Mouse (Mus musculus) kidney, postnatal 14 days (tissue): ENCODE measurements around the gene Patl1.
"Not testable (repeated sequence)": the region's sequence is repeated elsewhere in the genome, so short reads cannot be mapped to it uniquely, and the experiment has no call there.

Experiments
- DNase-seq: peaks from one replicate; pipeline ENCODE4 v3.0.0; 2022; ENCODE audit warnings: mixed read lengths

The Patl1 gene

GRCm38 (mm10) chr19:11969155-11970050, 57.2 kb downstream of the Patl1 start:
- no peak for DNase-seq

DNA sequence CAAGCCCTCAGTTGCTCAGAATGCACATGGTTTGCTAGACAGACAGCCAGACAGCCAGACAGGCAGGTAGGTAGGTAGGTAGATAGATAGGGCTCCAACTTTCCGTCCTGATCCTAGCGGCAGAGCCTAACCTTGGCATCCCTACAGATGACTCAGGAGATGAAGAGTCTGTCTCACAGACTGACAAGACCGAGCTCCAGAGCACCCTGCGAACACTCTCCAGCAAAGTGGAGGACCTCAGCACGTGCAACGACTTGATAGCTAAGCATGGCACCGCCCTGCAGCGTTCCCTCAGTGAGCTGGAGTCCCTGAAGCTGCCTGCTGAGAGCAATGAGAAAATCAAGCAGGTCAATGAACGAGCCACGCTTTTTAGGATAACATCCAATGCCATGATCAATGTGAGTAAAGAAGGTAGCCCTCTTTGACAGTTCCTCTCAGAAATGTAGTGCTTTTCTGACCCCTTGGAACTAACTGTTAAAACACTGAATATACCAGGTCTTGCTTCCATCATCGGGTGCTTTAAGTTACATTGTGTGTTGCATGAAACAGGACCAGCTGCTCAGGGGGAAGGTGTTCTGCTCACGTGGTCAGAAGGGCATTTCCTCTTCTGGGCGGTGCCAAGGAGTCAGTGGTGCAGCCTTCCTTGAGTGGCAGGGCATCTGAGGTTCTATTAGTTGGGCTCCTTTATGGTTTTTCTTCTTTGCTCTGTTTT, 61.5 kb downstream of the Patl1 start:
- DNase-seq = no peak

- DNase-seq = no peak
These were observed 62.0 kb downstream of the Patl1 start for GRCm38 (mm10) chr19:11974223-11974540.

GRCm38 (mm10) chr19:11975683-11976082, 63.5 kb downstream of the Patl1 start:
- DNase-seq = no peak

GRCm38 (mm10) chr19:11977363-11977762, 65.2 kb downstream of the Patl1 start:
- DNase-seq = peak; percentile 62

- no peak for DNase-seq
These were observed 68.3 kb downstream of the Patl1 start for GRCm38 (mm10) chr19:11980471-11980870.

DNA sequence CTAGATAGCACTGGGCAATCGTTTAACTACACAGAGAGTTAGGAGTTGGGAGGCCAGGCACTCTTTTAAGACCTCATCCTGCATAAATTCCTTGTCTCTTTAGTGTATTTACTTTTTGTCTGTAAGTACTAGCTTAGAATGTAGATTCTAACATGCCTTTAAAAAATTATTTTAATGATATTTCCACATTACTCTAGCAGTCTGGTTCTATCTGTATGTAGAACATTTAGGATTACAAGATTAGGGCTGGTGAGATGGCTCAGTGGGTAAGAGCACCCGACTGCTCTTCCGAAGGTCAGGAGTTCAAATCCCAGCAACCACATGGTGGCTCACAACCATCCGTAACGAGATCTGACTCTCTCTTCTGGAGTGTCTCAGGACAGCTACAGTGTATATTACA, 72.4 kb downstream of the Patl1 start:
- not testable (repeated sequence) for DNase-seq

- no peak for DNase-seq
These were observed 75.6 kb downstream of the Patl1 start for GRCm38 (mm10) chr19:11987841-11988240.

- no peak for DNase-seq
These were observed 77.1 kb downstream of the Patl1 start for GRCm38 (mm10) chr19:11989334-11989733.

DNA sequence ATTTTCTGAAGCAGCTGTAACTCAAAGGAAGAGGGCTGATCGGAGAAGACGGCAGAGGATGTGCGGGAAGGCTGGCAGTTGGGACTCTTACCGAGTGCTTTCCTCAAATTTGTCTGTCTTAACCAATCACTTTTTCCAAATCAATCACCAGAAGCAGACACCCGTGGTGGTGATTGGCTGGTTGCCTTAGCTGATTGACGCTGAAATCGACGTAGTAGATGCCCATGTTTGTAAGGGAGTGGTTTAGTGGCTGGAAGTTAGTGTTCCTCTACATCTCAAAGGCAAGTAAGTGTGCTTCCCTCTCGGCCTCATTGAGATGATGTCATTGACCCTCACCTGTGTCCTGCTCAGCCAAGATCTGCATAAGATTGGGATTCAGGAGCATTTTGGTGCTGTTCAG, 79.8 kb downstream of the Patl1 start:
- DNase-seq = no peak

- DNase-seq = no peak
These were observed 80.3 kb downstream of the Patl1 start for GRCm38 (mm10) chr19:11992441-11993029.
